Mouse (Mus musculus) E14TG2a.4 (cell line): Measurements from ENCODE around the gene Rph3al.

Experiments
- CTCF ChIP-seq: conservative IDR thresholded peaks from 2 replicates; pipeline ENCODE4 v1.5.1; 2014; ENCODE audit warnings: low read length
- NANOG ChIP-seq: IDR thresholded peaks from 2 replicates; pipeline ENCODE4 v1.6.1; 2014; ENCODE audit warnings: borderline replicate concordance, low read length, mixed read lengths

- TF ChIP-seq CTCF: no peak
- no peak for TF ChIP-seq NANOG
Observed at GRCm38 (mm10) chr11:75870947-75871346, 67.3 kb downstream of the Rph3al start.
